Mouse (Mus musculus): ENCODE measurements around the gene Tbcb. TPM values are rescaled to one million over a fixed set of nuclear protein-coding genes. Genes with fewer than 3 reads are reported as not detected.
"Not testable (repeated sequence)": the region's sequence is repeated elsewhere in the genome, so short reads cannot be mapped to it uniquely, and the experiment has no call there.

Gene Tbcb
- polyA plus RNA-seq, 1 experiment from 2014 or later, result 245 TPM

DNA sequence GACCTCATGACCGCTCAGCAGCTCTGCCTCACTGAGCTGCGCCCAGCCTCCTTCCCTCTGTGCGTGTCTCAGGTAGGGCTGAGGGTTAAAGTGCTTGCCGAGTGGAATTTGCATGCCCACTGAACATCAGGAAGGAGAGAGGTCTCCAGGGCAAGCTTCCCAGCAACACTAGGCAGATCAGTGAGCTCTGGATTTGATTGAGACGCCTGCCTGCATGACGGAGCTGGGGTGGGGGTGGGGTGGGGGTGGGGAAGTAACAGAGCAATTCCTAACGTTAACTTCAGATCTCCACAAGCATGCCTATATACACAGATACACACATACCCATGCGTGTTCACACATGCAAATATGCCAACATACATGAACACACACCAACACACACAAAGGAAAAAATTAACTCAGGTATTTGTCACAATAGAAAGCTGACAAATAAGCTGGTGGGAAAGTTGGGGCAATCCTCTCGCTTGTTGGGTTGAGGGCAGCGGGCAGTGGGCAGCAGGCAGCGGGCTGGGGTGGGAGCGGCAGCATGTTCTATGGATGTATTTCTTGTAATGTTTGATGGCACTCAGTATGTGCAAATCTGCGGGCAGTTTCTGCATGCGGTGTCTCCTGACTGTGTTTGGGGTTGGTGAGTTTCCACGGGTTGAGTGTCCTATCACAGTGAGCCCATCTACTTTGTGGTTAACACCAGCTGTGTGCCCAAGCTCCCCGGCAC is 12.6 kb downstream of the Tbcb start:
- peak; percentile 53 for ATAC-seq (ENCODE audit: low FRiP score)
- Histone ChIP-seq H3K9me3 (no peaks in the 10 kb centered on the region), H3K9ac (peak overlapping the region; percentile 51), H3K4me1 (peaks cover 15% of the 10 kb centered on the region), H3K4me2 (peak overlapping the region; percentile 71), H3K27me3 (no peaks in the 10 kb centered on the region), H3K27ac (no peak overlapping the region), H3K36me3 (replicated peaks) (peaks cover 17% of the 10 kb centered on the region), H3K4me3 (replicated peaks) (peak overlapping the region; percentile 38)
- WGBS, result 6% methylated on average over 16 of the region's 16 CpGs

DNA sequence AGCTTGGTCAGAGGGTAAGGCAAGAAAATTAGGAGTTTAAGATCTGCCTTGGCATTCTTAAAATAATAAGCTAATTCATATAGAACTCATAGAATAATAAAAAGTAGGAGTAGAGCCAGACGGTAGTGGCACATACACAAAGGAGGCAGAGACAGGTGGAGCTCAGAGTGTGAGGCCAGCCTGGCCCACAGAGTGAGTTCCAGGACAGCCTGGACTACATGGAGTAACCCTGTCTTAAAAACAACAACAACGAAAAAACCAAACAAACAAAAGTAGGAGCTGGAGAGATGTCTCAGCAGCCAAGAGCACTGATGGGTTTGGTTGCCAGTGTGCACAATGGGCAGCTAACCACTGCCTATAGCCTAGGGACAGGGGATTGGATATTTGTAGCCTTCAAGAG is 14.8 kb downstream of the Tbcb start:
- peak; percentile 52; the same call in 1 of the 2 replicates for ATAC-seq (ENCODE audit: low FRiP score)
- no peak overlapping the region for H3K4me3 ChIP-seq (replicated peaks)
- H3K27ac ChIP-seq, result no peak overlapping the region
- H3K4me1 ChIP-seq, result peaks cover 15% of the 10 kb centered on the region
- no peak overlapping the region for H3K9ac ChIP-seq
- no peaks in the 10 kb centered on the region for H3K9me3 ChIP-seq
- no peak overlapping the region for H3K4me2 ChIP-seq
- no peaks in the 10 kb centered on the region; the same call in 1 of the 2 replicates for H3K36me3 ChIP-seq (replicated peaks)
- 77% methylated on average over 2 of the region's 2 CpGs for whole genome bisulfite sequencing
- no peaks in the 10 kb centered on the region for H3K27me3 ChIP-seq

DNA sequence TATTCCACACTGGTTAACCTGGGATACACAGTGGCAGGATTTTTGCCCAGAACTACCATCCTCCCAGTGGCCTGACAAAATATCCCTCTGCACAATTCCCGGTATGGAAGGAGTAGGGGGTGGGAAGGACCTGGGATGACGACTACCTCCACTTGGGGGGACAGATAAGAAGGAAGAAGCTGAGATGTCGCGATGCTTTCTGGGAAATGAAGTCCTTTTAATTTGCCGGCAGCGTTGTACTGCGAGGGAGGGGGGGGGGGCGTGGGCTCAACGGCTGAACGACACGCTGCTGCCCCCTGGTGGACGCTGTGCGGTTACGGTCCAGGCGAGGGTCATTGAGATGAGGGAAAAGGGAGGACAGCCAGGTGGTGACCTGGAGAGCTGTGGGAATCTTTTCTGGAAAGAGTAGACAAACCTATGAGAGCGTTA is 15.3 kb downstream of the Tbcb start:
- ATAC-seq (ENCODE audit: low FRiP score), result peak; percentile 77
- Histone ChIP-seq H3K4me3 (replicated peaks) (no peak overlapping the region), H3K9ac (no peak overlapping the region), H3K4me2 (peak overlapping the region; percentile 32; the same call in 1 of the 2 replicates), H3K36me3 (replicated peaks) (no peaks in the 10 kb centered on the region), H3K27me3 (no peaks in the 10 kb centered on the region), H3K27ac (no peak overlapping the region), H3K9me3 (no peaks in the 10 kb centered on the region), H3K4me1 (peaks cover 15% of the 10 kb centered on the region)
- under 1% methylated on average over 16 of the region's 16 CpGs for WGBS

DNA sequence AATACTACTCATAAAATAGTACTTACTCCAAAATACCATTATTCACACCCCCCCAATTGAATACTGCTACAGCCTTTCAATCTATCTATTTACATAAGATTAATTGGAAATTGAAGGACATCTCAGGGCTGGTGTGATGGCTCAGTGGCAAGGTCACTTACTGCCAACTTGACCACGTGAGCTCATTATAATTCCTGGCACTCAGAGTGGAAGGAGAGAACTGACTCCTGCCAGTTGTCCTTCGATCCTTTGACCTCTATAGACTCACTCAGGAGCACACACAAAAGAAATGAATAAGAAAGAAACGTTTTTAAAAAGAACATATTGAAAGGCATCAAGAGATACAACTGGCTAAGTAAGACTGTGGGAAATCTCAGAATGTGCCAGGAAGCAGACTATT is 16.2 kb downstream of the Tbcb start:
- 72% methylated on average over 3 of the region's 3 CpGs for WGBS
- Histone ChIP-seq H3K27ac (no peak overlapping the region), H3K4me1 (peaks cover 15% of the 10 kb centered on the region), H3K4me3 (replicated peaks) (no peak overlapping the region), H3K36me3 (replicated peaks) (no peaks in the 10 kb centered on the region), H3K9ac (no peak overlapping the region), H3K4me2 (no peak overlapping the region), H3K27me3 (no peaks in the 10 kb centered on the region), H3K9me3 (no peaks in the 10 kb centered on the region)
- ATAC-seq (ENCODE audit: low FRiP score), result no peak

DNA sequence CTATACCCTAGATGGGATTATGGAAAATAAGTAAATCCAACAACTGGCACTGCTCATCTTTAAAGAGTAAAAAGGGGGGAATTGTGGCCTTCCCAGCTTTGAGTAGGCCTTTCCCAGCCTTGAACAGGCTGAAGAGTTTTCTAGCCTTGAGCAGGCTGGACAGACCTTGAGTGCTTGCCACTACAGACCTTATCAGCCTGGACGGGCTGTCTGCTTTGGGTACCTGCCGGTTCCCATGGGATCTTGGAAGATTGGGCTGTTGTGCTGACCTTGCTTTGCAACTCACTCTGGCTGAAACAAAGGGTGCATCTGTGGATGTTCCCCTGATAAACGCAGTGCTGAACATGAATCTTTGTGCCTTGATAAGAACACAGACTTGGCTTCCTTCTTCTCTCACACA is 18.2 kb downstream of the Tbcb start:
- ATAC-seq (ENCODE audit: low FRiP score), result no peak
- H3K27ac ChIP-seq, result no peak overlapping the region
- no peak overlapping the region for H3K9ac ChIP-seq
- peaks cover under 1% of the 10 kb centered on the region for H3K4me1 ChIP-seq
- H3K4me3 ChIP-seq (replicated peaks), result no peak overlapping the region
- no peaks in the 10 kb centered on the region for H3K36me3 ChIP-seq (replicated peaks)
- H3K4me2 ChIP-seq, result no peak overlapping the region
- no peaks in the 10 kb centered on the region for H3K9me3 ChIP-seq
- H3K27me3 ChIP-seq, result no peaks in the 10 kb centered on the region
- 97% methylated on average over 3 of the region's 3 CpGs for WGBS

DNA sequence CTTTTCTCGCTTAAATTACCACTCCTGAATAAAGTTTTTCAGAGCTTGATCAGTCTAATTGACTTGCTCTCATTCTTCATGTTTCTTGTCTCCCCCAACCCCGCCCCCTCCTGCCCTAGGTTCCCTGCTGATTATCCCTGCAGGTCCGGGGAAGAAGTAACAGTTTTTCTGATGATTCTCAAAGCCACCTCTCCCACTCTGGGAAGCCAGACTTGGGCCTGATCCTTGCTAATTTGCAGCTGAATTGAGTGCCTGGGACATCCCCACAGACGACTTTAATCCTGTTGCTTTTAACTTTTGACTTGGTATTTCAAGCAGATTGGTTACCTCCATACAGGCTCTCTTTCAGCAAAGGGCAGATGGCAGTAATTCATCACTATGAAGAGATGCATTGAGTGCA is 21.0 kb downstream of the Tbcb start:
- Histone ChIP-seq H3K4me3 (replicated peaks) (no peak overlapping the region), H3K36me3 (replicated peaks) (no peaks in the 10 kb centered on the region), H3K4me1 (no peaks in the 10 kb centered on the region), H3K4me2 (no peak overlapping the region), H3K9ac (no peak overlapping the region), H3K27me3 (no peaks in the 10 kb centered on the region), H3K27ac (no peak overlapping the region), H3K9me3 (no peaks in the 10 kb centered on the region)
- 20% methylated on average over 4 of the region's 4 CpGs for WGBS
- ATAC-seq (ENCODE audit: low FRiP score), result no peak

DNA sequence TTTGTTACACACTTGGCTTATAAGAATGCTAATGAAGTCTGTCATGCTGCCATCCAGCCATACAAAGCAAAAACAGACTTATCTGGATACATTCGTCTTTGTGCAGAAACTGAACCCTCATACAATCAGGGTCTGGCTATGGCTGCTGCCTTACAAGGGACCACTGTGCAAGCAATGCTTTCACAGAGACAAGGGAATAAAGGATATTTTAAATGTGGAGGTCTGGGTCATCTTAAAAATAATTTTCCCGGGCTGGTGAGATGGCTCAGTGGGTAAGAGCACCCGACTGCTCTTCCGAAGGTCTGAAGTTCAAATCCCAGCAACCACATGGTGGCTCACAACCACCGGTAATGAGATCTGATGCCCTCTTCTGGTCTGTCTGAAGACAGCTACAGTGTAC is 25.7 kb downstream of the Tbcb start:
- not testable (repeated sequence) for ATAC-seq (ENCODE audit: low FRiP score); H3K4me2 ChIP-seq; H3K4me3 ChIP-seq (replicated peaks); H3K9ac ChIP-seq; H3K27ac ChIP-seq; H3K36me3 ChIP-seq (replicated peaks); H3K4me1 ChIP-seq; H3K9me3 ChIP-seq; H3K27me3 ChIP-seq
- WGBS, result 64% methylated on average over 5 of the region's 5 CpGs

DNA sequence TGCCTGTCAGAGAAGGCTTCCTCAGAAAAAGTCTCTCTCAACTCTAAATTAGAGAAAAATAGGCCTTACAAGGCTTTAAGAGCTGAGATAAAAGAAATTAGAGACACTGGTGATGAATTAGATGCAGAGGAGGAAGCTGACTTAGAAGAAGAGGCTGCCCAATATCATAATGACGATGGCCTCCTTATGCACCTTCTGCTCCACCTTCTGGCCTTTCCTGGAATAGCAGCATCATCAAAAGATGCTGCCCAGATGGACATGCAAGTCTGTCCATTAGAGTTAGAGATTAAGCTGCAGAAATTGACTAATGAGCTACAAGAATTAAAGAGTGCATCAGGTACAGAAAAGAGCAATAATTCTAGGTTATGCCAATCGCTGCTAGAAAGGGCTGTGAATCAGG is 26.7 kb downstream of the Tbcb start:
- no peaks in the 10 kb centered on the region for H3K9me3 ChIP-seq
- H3K9ac ChIP-seq, result no peak overlapping the region
- no peak overlapping the region for H3K4me2 ChIP-seq
- 0 out of 2 replicates have a peak, but pooled peaks cover 3% of the 10 kb centered on the region for H3K27me3 ChIP-seq
- no peaks in the 10 kb centered on the region; the same call in 1 of the 2 replicates for H3K4me1 ChIP-seq
- no peaks in the 10 kb centered on the region for H3K36me3 ChIP-seq (replicated peaks)
- ATAC-seq (ENCODE audit: low FRiP score), result no peak
- no peak overlapping the region for H3K4me3 ChIP-seq (replicated peaks)
- H3K27ac ChIP-seq, result no peak overlapping the region
- 8% methylated on average over 2 of the region's 2 CpGs for WGBS

DNA sequence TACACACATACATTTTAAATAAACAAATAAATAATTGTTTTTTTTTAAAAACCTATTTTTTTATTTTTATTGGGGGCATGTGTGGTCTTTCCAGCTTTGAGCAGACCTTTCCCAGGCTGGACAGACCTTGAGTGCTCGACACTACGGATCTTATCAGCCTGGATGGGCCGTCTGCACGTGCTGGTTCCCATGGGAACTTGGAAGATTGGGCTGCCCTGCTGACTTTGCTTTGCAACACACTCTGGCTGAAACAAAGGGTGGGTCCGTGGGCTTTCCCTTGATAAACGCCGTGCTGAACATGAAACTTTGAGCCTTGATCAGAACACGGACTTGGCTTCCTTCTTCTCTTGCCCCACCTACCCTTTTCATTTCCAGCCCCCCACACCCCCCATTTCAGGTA is 27.7 kb downstream of the Tbcb start:
- 39% methylated on average over 8 of the region's 8 CpGs for WGBS

DNA sequence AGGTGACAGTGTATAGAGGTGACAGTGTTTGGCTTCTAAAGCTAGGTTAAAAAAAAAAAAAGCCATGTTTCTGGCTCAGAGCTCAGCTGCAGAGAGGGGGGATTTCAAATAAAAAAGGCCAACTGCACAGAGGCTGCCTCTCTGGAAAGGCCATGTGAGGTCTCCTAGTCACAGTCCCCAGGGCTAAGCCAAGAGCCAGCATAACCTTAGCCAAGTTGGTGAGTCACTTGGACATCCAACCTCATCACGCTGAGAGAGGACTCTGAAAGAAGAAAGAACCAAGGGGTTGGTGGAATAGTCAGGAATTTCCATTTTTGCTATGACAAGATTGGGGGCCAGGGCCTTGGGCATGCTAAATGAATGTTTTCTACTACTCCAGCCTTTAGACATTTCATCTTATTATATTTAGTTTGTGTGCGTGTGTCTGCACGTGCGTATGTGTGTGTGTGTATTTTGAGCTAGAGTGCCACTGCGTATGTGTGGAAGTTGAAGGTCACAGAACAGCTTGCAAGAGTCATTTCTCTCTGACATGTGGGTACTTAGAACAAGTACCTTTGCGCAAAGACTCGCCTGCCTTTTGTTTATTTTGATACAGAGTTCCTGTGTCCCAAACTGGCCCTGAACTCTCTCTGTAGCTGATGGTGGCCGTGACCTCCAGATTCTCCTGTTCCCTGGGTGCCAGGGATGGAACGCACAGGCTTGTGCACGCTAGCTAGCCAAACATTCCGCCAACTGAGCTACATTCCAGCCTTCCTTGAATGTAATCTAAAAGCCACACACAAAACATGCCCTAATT is 29.0 kb downstream of the Tbcb start:
- Histone ChIP-seq H3K4me2 (no peak overlapping the region), H3K27me3 (0 out of 2 replicates have a peak, but pooled peaks cover 3% of the 10 kb centered on the region), H3K9me3 (no peaks in the 10 kb centered on the region), H3K4me1 (peaks cover 3% of the 10 kb centered on the region; the same call in 1 of the 2 replicates), H3K27ac (no peak overlapping the region), H3K36me3 (replicated peaks) (no peaks in the 10 kb centered on the region), H3K9ac (no peak overlapping the region), H3K4me3 (replicated peaks) (no peak overlapping the region)
- no peak for ATAC-seq (ENCODE audit: low FRiP score)
- 90% methylated on average over 11 of the region's 11 CpGs for WGBS

More for the DNA sequence above, 27.7 kb downstream of the Tbcb start:
- no peaks in the 10 kb centered on the region for H3K9me3 ChIP-seq
- H3K4me1 ChIP-seq, result no peaks in the 10 kb centered on the region; the same call in 1 of the 2 replicates
- H3K4me3 ChIP-seq (replicated peaks), result no peak overlapping the region
- 0 out of 2 replicates have a peak, but pooled peaks cover 3% of the 10 kb centered on the region for H3K27me3 ChIP-seq
- no peak overlapping the region for H3K4me2 ChIP-seq
- no peak overlapping the region for H3K9ac ChIP-seq
- ATAC-seq (ENCODE audit: low FRiP score), result no peak
- H3K36me3 ChIP-seq (replicated peaks), result no peaks in the 10 kb centered on the region
- H3K27ac ChIP-seq, result no peak overlapping the region

DNA sequence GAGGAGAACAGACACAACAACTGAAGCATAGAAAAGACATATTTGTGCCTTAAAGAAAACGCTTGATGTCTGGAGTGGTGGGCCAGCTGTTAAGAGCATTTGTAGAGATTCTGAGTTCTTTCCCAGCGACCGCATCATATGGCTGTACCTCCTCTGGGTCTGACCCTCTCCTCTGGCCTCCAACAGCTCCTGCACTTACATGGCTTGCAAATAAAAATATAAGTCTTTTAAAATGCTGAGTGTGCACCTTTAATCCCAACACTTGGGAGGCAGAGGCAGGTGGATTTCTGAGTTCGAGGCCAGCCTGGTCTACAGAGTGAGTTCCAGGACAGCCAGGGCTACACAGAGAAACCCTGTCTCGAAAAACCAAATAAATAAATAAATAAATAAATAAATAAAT is 31.4 kb downstream of the Tbcb start:
- not testable (repeated sequence) for H3K36me3 ChIP-seq (replicated peaks); H3K4me1 ChIP-seq; H3K27me3 ChIP-seq; H3K27ac ChIP-seq; H3K4me3 ChIP-seq (replicated peaks); H3K4me2 ChIP-seq; H3K9me3 ChIP-seq; H3K9ac ChIP-seq; ATAC-seq (ENCODE audit: low FRiP score)
- 86% methylated on average over 5 of the region's 5 CpGs for WGBS

DNA sequence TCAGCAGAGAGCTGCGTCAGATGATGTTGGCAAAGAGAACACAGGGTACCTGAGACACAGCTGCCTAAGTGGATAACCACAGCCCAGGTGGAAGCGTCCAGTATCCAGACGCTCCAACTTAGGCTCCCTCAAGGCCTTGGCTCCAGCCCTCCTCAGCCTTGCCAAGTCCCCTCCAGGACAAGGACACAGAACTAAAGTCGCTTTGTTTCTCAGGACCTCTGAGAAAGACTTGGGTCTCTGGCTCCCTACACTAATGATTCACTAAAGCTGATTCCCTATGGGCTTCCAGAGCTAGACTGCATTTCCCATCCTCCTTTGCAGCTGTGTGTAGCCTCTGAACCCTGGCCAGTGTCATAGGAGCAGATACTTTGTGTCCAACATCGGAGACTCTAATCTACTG is 31.9 kb downstream of the Tbcb start:
- Histone ChIP-seq H3K4me1 (peaks cover 5% of the 10 kb centered on the region), H3K9ac (no peak overlapping the region), H3K4me2 (no peak overlapping the region), H3K36me3 (replicated peaks) (no peaks in the 10 kb centered on the region), H3K27me3 (0 out of 2 replicates have a peak, but pooled peaks cover 3% of the 10 kb centered on the region), H3K4me3 (replicated peaks) (no peak overlapping the region), H3K9me3 (no peaks in the 10 kb centered on the region), H3K27ac (no peak overlapping the region)
- no peak for ATAC-seq (ENCODE audit: low FRiP score)
- 80% methylated on average over 5 of the region's 5 CpGs for WGBS

Measured in forebrain, embryonic 12.5 days (tissue).